Mouse (Mus musculus): Measurements from ENCODE around the gene Wfdc1. TPM values are rescaled to one million over a fixed set of nuclear protein-coding genes. Genes with fewer than 3 reads are reported as not detected.

The Wfdc1 gene
- polyA plus RNA-seq, 1 experiment from 2014 or later: 3.7 TPM

- peaks cover 23% of the 10 kb centered on the region for H3K4me1 ChIP-seq (ENCODE audit: insufficient read depth, low read length)
- 52% methylated on average over 7 of the region's 7 CpGs for WGBS
These were observed 29.4 kb upstream of the Wfdc1 start for GRCm38 (mm10) chr8:119636766-119637165.

DNA sequence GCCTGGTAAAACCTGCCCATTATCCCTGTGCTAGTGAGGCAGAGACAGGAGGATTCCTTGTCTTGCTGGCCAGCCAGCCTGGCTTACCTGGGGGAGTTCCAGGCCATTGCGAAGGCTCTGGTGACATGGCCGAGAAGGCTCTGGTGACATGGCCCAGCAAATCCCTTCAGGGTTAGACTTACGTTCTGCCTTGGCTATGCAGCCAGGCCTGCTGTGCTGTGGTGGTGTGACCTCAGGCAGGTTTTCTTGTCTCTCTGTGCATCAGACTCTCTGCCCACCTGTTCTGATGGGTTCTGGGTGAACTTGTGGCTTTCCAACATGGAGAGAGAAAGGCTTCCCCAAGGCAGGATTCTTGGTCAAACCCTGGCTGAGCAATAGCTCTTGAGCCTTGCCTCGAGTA lies 28.8 kb upstream of the Wfdc1 start:
- 81% methylated on average over 4 of the region's 4 CpGs for WGBS
- Histone ChIP-seq H3K4me2 (replicated peaks; ENCODE audit: low read depth, low read length) (no peak overlapping the region), H3K27me3 (ENCODE audit: insufficient read depth, low read length) (peaks cover 16% of the 10 kb centered on the region), H3K4me1 (ENCODE audit: insufficient read depth, low read length) (peaks cover 23% of the 10 kb centered on the region), H3K36me3 (ENCODE audit: insufficient read depth, low read length) (no peaks in the 10 kb centered on the region), H3K9ac (replicated peaks; ENCODE audit: low read length) (no peak overlapping the region), H3K4me3 (ENCODE audit: low read length) (no peak overlapping the region), H3K9me3 (ENCODE audit: low read length) (no peaks in the 10 kb centered on the region), H3K27ac (ENCODE audit: low read length) (no peak overlapping the region)
- no peak for ATAC-seq (ENCODE audit: low FRiP score, low TSS enrichment)

More at GRCm38 (mm10) chr8:119636766-119637165, 29.4 kb upstream of the Wfdc1 start:
- H3K36me3 ChIP-seq (ENCODE audit: insufficient read depth, low read length): no peaks in the 10 kb centered on the region
- H3K27ac ChIP-seq (ENCODE audit: low read length): no peak overlapping the region
- H3K9me3 ChIP-seq (ENCODE audit: low read length): no peaks in the 10 kb centered on the region
- H3K4me2 ChIP-seq (replicated peaks; ENCODE audit: low read depth, low read length): no peak overlapping the region
- no peak for ATAC-seq (ENCODE audit: low FRiP score, low TSS enrichment)
- peaks cover 16% of the 10 kb centered on the region for H3K27me3 ChIP-seq (ENCODE audit: insufficient read depth, low read length)
- no peak overlapping the region for H3K4me3 ChIP-seq (ENCODE audit: low read length)
- H3K9ac ChIP-seq (replicated peaks; ENCODE audit: low read length): no peak overlapping the region

GRCm38 (mm10) chr8:119638261-119638660 lies 27.9 kb upstream of the Wfdc1 start:
- no peak for ATAC-seq (ENCODE audit: low FRiP score, low TSS enrichment)
- Histone ChIP-seq H3K36me3 (ENCODE audit: insufficient read depth, low read length) (no peaks in the 10 kb centered on the region), H3K27me3 (ENCODE audit: insufficient read depth, low read length) (peaks cover 7% of the 10 kb centered on the region), H3K4me1 (ENCODE audit: insufficient read depth, low read length) (peaks cover 23% of the 10 kb centered on the region), H3K4me2 (replicated peaks; ENCODE audit: low read depth, low read length) (no peak overlapping the region), H3K9ac (replicated peaks; ENCODE audit: low read length) (no peak overlapping the region), H3K4me3 (ENCODE audit: low read length) (no peak overlapping the region), H3K9me3 (ENCODE audit: low read length) (no peaks in the 10 kb centered on the region), H3K27ac (ENCODE audit: low read length) (no peak overlapping the region)
- WGBS: 85% methylated on average over 6 of the region's 6 CpGs

GRCm38 (mm10) chr8:119639798-119640197 lies 26.4 kb upstream of the Wfdc1 start:
- Histone ChIP-seq H3K36me3 (ENCODE audit: insufficient read depth, low read length) (no peaks in the 10 kb centered on the region), H3K27me3 (ENCODE audit: insufficient read depth, low read length) (no peaks in the 10 kb centered on the region; the same call in 1 of the 2 replicates), H3K9me3 (ENCODE audit: low read length) (no peaks in the 10 kb centered on the region), H3K27ac (ENCODE audit: low read length) (no peak overlapping the region), H3K4me2 (replicated peaks; ENCODE audit: low read depth, low read length) (no peak overlapping the region), H3K9ac (replicated peaks; ENCODE audit: low read length) (no peak overlapping the region), H3K4me1 (ENCODE audit: insufficient read depth, low read length) (peaks cover 17% of the 10 kb centered on the region), H3K4me3 (ENCODE audit: low read length) (no peak overlapping the region)
- no peak for ATAC-seq (ENCODE audit: low FRiP score, low TSS enrichment)
- 28% methylated on average over 7 of the region's 7 CpGs for WGBS

DNA sequence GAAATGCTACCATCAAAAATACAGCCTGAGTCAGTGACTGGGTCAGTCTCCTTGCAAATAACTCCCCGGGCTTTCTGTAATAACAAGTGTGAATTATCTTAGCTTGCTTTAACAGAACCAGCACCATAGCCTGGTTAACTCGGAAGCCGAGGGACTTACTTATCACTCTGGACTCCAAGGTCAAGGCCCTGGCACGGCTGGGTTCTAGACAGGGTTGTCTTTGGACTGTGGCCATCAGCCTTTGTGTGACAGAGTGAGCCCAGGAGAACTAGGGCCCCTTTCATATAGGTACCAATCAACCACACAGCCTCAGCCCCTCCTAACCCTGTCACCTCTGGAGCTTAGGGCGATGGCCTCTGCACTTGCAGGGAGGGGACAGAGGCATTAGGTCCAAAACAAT lies 25.1 kb upstream of the Wfdc1 start:
- Histone ChIP-seq H3K9ac (replicated peaks; ENCODE audit: low read length) (no peak overlapping the region), H3K9me3 (ENCODE audit: low read length) (no peaks in the 10 kb centered on the region), H3K27ac (ENCODE audit: low read length) (no peak overlapping the region), H3K4me3 (ENCODE audit: low read length) (no peak overlapping the region), H3K4me1 (ENCODE audit: insufficient read depth, low read length) (peaks cover 7% of the 10 kb centered on the region), H3K4me2 (replicated peaks; ENCODE audit: low read depth, low read length) (no peak overlapping the region), H3K36me3 (ENCODE audit: insufficient read depth, low read length) (no peaks in the 10 kb centered on the region), H3K27me3 (ENCODE audit: insufficient read depth, low read length) (no peaks in the 10 kb centered on the region; the same call in 1 of the 2 replicates)
- 74% methylated on average over 5 of the region's 5 CpGs for WGBS
- no peak for ATAC-seq (ENCODE audit: low FRiP score, low TSS enrichment)

GRCm38 (mm10) chr8:119642960-119643359 lies 23.2 kb upstream of the Wfdc1 start:
- WGBS: 100% methylated on average over 1 of the region's 1 CpGs
- H3K27me3 ChIP-seq (ENCODE audit: insufficient read depth, low read length): no peaks in the 10 kb centered on the region; the same call in 1 of the 2 replicates
- H3K9me3 ChIP-seq (ENCODE audit: low read length): peaks cover 5% of the 10 kb centered on the region; the same call in 1 of the 2 replicates
- no peak overlapping the region for H3K9ac ChIP-seq (replicated peaks; ENCODE audit: low read length)
- H3K4me1 ChIP-seq (ENCODE audit: insufficient read depth, low read length): peaks cover 4% of the 10 kb centered on the region; the same call in 1 of the 2 replicates
- no peak overlapping the region for H3K4me2 ChIP-seq (replicated peaks; ENCODE audit: low read depth, low read length)
- no peak for ATAC-seq (ENCODE audit: low FRiP score, low TSS enrichment)
- no peak overlapping the region for H3K4me3 ChIP-seq (ENCODE audit: low read length)
- H3K27ac ChIP-seq (ENCODE audit: low read length): no peak overlapping the region
- no peaks in the 10 kb centered on the region for H3K36me3 ChIP-seq (ENCODE audit: insufficient read depth, low read length)

- H3K4me3 ChIP-seq (ENCODE audit: low read length): no peak overlapping the region
- H3K9ac ChIP-seq (replicated peaks; ENCODE audit: low read length): no peak overlapping the region
- H3K36me3 ChIP-seq (ENCODE audit: insufficient read depth, low read length): no peaks in the 10 kb centered on the region
- H3K9me3 ChIP-seq (ENCODE audit: low read length): peaks cover 5% of the 10 kb centered on the region; the same call in 1 of the 2 replicates
- WGBS: 68% methylated on average over 17 of the region's 17 CpGs
- peaks cover 4% of the 10 kb centered on the region; the same call in 1 of the 2 replicates for H3K4me1 ChIP-seq (ENCODE audit: insufficient read depth, low read length)
- no peak overlapping the region for H3K27ac ChIP-seq (ENCODE audit: low read length)
- ATAC-seq (ENCODE audit: low FRiP score, low TSS enrichment): no peak
- no peak overlapping the region for H3K4me2 ChIP-seq (replicated peaks; ENCODE audit: low read depth, low read length)
- H3K27me3 ChIP-seq (ENCODE audit: insufficient read depth, low read length): no peaks in the 10 kb centered on the region; the same call in 1 of the 2 replicates
These were observed 21.7 kb upstream of the Wfdc1 start for GRCm38 (mm10) chr8:119644429-119644960.

DNA sequence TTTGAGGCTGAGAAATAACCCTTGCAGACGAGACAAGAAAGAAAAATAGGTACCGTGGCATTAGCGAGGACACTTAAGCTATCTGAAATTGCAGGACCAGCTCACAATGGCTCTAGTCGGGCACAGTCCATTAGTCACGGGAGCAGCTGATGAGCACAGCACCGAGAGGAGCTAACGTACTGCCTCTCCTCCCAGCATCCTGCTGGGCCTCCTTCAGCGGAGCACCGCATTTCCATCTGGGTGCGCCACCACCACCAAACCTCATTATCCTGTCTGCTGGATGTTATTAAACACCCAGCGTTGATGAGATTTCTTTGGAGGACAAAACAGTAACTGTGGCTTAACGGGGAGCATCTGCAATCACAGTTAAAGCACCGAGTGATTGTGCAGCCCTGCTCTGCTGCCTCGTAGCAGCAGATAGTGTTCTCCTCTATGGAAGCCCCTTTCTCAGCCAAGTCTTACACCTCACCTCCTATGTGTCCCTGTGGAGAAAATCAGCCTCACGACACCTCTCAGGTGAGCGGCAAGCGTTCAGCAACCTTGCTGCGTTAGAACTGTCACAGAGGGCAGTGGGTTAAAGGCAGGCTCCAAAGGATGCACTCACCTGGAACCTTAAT lies 21.1 kb upstream of the Wfdc1 start:
- Histone ChIP-seq H3K4me2 (replicated peaks; ENCODE audit: low read depth, low read length) (no peak overlapping the region), H3K9me3 (ENCODE audit: low read length) (peaks cover 5% of the 10 kb centered on the region; the same call in 1 of the 2 replicates), H3K36me3 (ENCODE audit: insufficient read depth, low read length) (no peaks in the 10 kb centered on the region), H3K27me3 (ENCODE audit: insufficient read depth, low read length) (no peaks in the 10 kb centered on the region; the same call in 1 of the 2 replicates), H3K9ac (replicated peaks; ENCODE audit: low read length) (no peak overlapping the region), H3K4me1 (ENCODE audit: insufficient read depth, low read length) (peaks cover 4% of the 10 kb centered on the region; the same call in 1 of the 2 replicates), H3K27ac (ENCODE audit: low read length) (no peak overlapping the region), H3K4me3 (ENCODE audit: low read length) (no peak overlapping the region)
- 55% methylated on average over 18 of the region's 18 CpGs for WGBS
- ATAC-seq (ENCODE audit: low FRiP score, low TSS enrichment): no peak

- Histone ChIP-seq H3K4me1 (ENCODE audit: insufficient read depth, low read length) (peaks cover 7% of the 10 kb centered on the region; the same call in 1 of the 2 replicates), H3K36me3 (ENCODE audit: insufficient read depth, low read length) (no peaks in the 10 kb centered on the region), H3K27me3 (ENCODE audit: insufficient read depth, low read length) (no peaks in the 10 kb centered on the region; the same call in 1 of the 2 replicates), H3K4me3 (ENCODE audit: low read length) (no peak overlapping the region), H3K9ac (replicated peaks; ENCODE audit: low read length) (no peak overlapping the region), H3K27ac (ENCODE audit: low read length) (no peak overlapping the region), H3K4me2 (replicated peaks; ENCODE audit: low read depth, low read length) (no peak overlapping the region), H3K9me3 (ENCODE audit: low read length) (peaks cover 5% of the 10 kb centered on the region; the same call in 1 of the 2 replicates)
- WGBS: 75% methylated on average over 3 of the region's 3 CpGs
- no peak for ATAC-seq (ENCODE audit: low FRiP score, low TSS enrichment)
These were observed 20.0 kb upstream of the Wfdc1 start for GRCm38 (mm10) chr8:119646197-119646596.

DNA sequence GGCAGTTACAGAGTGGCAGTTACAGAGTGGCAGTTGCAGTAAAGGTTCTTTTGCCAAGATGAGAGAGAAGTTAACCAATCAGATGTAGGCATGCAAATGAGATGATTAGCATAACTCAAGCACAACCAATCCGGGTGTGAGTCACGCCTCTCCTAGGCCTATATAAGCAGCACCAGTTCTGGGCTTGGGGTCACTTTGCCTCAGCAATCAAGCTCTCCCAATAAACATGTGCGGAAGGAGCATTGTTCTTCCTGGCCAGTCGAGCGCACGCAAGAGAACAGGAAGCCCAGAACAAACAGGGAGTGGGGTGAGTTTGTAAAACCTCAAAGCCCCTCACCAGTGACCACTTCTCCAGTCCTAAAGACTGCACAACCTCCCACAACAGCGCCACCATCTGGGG lies 19.3 kb upstream of the Wfdc1 start:
- WGBS: 75% methylated on average over 7 of the region's 7 CpGs
- no peak overlapping the region for H3K4me3 ChIP-seq (ENCODE audit: low read length)
- no peak for ATAC-seq (ENCODE audit: low FRiP score, low TSS enrichment)

More for the DNA sequence above, 19.3 kb upstream of the Wfdc1 start:
- no peaks in the 10 kb centered on the region; the same call in 1 of the 2 replicates for H3K27me3 ChIP-seq (ENCODE audit: insufficient read depth, low read length)
- H3K4me2 ChIP-seq (replicated peaks; ENCODE audit: low read depth, low read length): no peak overlapping the region
- no peak overlapping the region for H3K9ac ChIP-seq (replicated peaks; ENCODE audit: low read length)
- no peak overlapping the region for H3K27ac ChIP-seq (ENCODE audit: low read length)
- no peaks in the 10 kb centered on the region for H3K36me3 ChIP-seq (ENCODE audit: insufficient read depth, low read length)
- peaks cover 14% of the 10 kb centered on the region for H3K4me1 ChIP-seq (ENCODE audit: insufficient read depth, low read length)
- peaks cover 5% of the 10 kb centered on the region; the same call in 1 of the 2 replicates for H3K9me3 ChIP-seq (ENCODE audit: low read length)

All from kidney, embryonic 16.5 days (tissue).